Mouse (Mus musculus) stomach, adult 2 months (tissue): ENCODE results near the gene Dppa2. TPM values are rescaled to one million over a fixed set of nuclear protein-coding genes. Genes with fewer than 3 reads are reported as not detected.

ENCODE experiments used
- polyA plus RNA-seq: library from polyadenylated mRNA; depleted of rRNA; stranded (reverse); fragments of >200 nt; gene quantifications from 2 replicates; pipeline ENCODE4 v1.2.3, GENCODE M21; 2012; rRNA removed

The Dppa2 gene
- polyA plus RNA-seq, result not detected in 2 replicates

GRCm38 (mm10) chr16:48303509-48303908 lies at the start of gene Dppa2:
Dppa2 (plus strand) TSS chr16:48303908.

DNA sequence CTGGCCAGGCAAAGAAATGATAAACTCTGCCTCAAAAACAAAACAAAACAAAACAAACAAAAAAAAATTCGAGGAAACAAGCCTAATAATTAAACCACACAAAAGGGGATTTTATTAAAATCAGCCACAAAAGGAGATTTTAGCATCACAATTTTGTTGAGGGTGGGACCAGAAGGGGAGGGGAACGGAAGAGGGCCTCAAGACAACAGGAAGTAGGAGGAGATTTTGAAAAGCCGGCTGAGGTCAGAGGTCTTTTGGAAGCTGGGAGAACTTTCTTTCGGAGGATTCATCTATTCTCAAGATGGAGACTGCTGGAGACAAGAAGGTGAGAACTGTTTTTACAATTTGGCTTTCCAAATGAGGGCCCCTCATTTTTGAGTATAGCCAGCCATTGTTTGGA lies 20.2 kb upstream of the Dppa2 start, which contains the start of gene Dppa4:
Dppa4 (plus strand) TSS at position 217 of the 400 bp plus-strand sequence.

Other genes starting within 250 kb of the Dppa2 start
- not detected in 2 replicates for gene Dppa4, start 20.2 kb upstream of the Dppa2 start, polyA plus RNA-seq
- 0.27 and 0.34 TPM in 2 replicates for gene Gm5485, start 108.5 kb downstream of the Dppa2 start, polyA plus RNA-seq
- gene Morc1, start 127.3 kb downstream of the Dppa2 start, polyA plus RNA-seq, result 0.02 TPM in 1 of 2 replicates, not detected in the other